Mouse (Mus musculus) yolk sac, embryonic 10.5 days (tissue): ENCODE measurements around the gene Gli1.
A peak's percentile ranks its signal among the peaks of the same experiment; 100 is the strongest.
"Not testable (repeated sequence)": the region's sequence is repeated elsewhere in the genome, so short reads cannot be mapped to it uniquely, and the experiment has no call there.

Experiments used
- DNase-seq: peaks from one replicate; pipeline ENCODE4 v3.0.0-alpha.2; 2017; ENCODE audit warnings: low spot score

Gli1 gene

GRCm38 (mm10) chr10:127322178-127322577 lies 19.6 kb downstream of the Gli1 start:
- no peak for DNase-seq

DNA sequence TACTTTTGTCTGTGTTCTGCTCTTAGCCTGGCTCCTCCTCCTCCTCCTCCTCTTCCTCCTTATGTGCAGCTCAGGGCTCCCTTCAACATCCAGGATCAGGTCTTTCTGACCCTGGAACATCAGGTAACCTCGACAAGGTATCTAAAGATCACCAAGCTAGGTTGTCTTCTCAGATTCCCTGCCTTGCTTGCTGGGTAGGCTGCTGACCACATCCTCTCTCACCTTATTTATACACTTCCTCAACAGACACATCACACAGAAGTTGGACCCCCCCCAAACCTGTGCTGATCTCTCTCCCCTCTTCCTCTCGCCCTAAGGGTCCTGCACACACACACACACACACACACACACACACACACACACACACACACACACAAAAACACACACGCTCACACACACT lies 20.2 kb downstream of the Gli1 start, which contains the start of gene Arhgap9:
TSS of gene Arhgap9 (plus strand) at position 344 of the 400 bp plus-strand sequence.
- DNase-seq: no peak

GRCm38 (mm10) chr10:127319969-127320368 lies 21.8 kb downstream of the Gli1 start:
- no peak for DNase-seq

DNA sequence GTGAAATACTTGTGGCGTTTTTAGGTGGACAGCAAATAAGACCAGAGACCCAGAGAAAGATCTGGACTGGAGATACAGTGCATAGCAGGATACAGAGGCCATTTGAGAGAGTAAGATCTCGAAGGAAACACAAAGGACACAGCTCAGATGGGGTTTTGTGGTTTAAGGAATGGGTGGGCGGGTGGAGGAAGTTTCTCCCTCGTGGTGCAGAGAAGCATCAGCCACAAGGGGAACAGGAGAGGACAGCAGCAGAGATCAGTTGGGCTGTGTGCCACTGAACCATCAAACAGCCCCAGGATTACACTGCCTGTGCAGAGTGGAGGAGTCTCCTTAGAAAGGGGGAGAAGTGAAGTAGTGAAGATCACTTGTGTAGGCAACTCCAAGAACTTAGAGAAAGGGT lies 23.8 kb downstream of the Gli1 start:
- no peak for DNase-seq

GRCm38 (mm10) chr10:127317277-127317676 lies 24.5 kb downstream of the Gli1 start:
- DNase-seq: no peak

DNA sequence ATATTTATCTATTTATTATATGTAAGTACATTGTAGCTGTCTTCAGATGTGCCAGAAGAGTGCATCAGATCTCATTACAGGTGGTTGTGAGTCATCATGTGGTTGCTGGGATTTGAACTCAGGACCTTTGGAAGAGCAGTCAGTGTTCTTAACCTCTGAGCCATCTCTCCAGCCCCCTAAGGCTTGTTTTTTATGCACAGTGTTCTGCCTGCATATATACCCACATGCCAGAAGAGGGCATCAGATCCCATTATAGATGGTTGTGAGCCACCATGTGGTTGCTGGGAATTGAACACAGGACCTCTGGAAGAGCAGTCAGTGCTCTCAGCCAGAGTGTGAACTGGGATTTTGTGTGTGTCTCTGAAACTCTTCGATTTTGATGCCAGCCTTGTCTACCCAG lies 26.8 kb downstream of the Gli1 start:
- not testable (repeated sequence) for DNase-seq

DNA sequence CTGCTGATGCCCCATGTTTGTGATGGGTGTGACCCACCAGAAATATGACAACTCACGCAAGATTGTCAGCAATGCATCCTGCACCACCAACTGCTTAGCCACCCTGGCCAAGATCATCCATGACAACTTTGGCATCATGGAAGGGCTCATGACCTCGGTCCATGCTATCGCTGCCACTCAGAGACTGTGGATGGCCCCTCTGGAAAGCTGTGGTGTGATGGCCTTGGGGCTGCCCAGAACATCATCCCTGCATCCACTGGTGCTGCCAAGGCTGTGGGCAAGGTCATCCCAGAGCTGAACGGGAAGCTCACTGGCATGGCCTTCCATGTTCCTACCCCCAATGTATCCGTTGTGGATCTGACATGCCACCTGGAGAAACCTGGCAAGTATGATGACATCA lies 28.3 kb downstream of the Gli1 start:
- DNase-seq: not testable (repeated sequence)

DNA sequence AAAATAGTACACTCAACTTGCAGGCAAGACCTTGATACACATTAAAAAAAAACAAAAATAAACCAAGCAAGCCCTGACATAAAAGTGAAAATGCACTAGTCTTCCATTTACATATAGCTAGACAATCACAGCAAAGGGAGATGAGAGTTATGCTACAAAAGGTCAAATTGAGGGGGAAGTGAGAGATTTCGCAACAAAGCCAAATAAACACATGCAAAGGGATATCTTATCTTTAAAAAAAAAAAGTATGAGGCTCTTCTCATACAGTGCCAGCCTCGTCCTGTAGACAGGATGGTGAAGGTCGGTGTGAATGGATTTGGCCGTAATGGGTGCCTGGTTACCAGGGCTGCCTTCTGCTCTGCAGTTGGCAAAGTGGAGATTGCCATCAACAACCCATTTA lies 28.9 kb downstream of the Gli1 start:
- DNase-seq: no peak

- DNase-seq: peak; percentile 87
Measured at GRCm38 (mm10) chr10:127312356-127312676, 29.5 kb downstream of the Gli1 start.

DNA sequence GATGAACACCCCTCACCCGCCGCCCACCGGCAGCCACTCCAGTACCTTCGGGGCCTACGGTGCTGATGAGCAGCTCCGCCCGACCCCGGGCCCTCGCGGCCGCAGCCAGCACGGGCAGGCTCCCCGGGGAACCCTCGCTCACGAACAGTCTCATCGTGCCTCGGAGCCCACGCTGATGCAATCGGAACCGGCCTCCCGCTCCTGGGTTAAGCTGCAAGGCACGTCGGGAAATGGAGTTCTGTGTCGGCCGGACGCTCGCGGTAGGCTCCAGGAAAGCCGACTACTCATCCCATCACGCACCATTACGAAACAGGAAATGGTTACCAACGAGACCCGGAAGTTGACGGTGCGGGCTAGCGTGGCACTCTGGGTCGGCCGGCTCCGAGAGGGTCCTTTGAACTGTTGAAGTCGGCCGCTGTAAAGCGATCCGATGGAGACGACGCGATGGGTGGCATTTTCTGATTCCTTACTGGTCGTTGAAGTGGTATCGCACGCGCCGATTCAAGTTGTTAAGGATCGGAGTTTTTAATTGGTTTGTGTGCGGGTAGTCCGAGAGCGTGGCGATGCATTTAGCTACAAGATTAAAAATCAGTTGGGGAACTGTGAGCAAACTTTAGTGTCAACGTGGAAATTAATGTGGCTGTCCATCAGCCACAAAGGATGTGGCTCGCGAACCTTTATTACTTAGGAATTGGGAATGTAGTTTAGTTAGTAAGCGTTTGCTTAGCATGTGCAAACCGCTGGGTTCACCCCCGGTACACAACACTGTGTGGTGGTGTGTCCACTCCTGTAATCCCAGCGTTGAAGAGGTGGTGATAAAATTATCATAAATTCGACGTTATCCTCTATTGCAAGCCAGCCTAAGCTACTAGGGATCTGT lies 30.1 kb downstream of the Gli1 start, which contains the start of gene Mars:
TSS of gene Mars (minus strand) at position 311 of the 880 bp plus-strand sequence.
- peak; percentile 94 for DNase-seq

GRCm38 (mm10) chr10:127310523-127311475 lies 31.0 kb downstream of the Gli1 start:
- DNase-seq: peak; percentile 58

DNA sequence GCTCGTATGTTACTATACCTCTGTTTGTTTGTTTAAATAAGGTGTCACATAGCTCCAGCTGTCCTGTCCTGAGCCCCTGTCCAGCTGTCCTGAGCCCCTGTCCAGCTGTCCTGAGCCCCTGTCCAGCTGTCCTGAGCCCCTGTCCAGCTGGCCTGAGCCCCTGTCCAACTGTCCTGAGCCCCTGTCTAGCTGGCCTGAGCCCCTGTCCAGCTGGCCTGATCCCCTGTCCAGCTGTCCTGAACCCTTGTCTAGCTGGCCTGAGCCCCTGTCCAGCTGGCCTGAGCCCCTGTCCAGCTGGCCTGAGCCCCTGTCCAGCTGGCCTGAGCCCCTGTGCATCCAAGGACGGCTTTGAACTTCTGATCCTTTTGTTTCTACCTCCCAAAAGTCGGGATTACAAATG lies 32.6 kb downstream of the Gli1 start:
- not testable (repeated sequence) for DNase-seq

DNA sequence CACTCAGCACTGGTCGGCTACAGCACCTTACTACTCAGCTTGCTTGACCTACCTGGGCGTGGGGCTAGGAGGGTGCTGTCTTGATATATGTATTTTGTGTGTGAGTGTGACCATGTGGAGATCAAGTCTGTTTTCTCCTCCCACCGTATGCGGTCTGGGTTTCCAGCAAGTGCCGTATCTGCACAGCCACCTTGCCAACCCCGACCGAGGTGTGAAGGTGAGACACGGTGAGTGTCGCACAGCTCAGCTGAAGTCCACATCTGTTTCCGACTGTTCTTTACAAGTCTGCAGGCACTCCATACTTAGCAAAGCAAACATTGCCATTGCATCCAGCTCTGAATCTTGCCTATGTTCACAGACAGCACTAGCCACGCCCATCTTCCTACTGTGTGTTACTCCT lies 38.6 kb downstream of the Gli1 start:
- DNase-seq: no peak

DNA sequence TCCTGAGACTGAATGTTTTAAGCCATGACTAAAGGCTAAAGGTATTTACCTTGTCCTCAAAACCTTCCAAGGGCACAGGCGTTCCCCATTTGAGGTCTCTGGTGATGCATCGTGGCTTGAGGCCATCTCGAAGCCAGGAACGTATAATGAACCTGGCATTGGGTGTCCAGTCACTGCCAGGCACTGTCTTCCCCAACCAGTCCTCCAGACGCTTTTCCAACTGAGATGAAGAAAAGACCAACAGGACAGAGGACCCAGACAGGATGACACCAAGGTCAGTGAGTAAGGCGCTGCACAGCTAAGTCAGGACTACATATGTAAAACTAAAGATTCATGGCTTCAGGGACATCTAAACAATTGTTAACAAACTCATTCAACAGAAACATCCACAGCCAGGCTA lies 41.4 kb downstream of the Gli1 start:
- DNase-seq: no peak

DNA sequence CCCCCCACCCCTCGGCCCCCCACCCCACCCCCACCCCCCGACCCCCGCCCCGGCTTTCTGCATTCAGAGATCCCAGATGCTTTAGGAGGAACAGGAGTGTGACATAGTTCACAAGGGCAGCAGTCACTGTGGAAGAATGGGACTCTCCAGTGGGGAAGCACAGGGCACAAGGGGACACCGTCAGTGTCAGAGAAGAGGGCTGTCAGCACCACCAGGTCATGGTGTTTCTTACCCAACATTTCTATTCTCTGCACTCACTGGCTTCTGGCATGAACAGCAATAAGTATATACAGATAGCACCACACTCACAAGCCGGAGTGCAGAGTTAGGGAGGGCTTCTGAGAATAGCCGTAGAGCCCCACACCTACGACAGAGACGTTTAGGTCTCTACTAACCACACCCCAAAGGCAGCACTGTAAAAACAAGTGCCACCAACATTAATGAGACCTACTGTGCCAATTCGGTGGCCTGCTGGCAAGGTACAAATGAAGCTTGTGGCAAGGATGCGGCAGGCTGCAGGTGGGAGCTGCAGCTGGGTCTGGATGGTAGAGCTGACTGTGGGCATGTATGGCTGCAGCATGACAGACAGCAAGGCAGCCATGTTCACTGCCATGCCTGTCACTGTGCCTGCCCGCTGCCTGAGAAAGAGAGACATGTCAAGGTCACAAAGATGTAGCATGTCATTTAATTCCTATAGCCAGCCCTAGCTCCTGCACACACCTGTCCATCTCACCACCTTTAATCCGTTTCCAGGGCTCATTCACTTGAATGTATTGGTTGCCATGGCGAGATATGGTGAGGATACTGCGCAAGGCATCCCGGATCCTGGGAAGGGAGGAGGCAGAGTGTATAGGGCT lies 44.5 kb downstream of the Gli1 start:
- DNase-seq: no peak

DNA sequence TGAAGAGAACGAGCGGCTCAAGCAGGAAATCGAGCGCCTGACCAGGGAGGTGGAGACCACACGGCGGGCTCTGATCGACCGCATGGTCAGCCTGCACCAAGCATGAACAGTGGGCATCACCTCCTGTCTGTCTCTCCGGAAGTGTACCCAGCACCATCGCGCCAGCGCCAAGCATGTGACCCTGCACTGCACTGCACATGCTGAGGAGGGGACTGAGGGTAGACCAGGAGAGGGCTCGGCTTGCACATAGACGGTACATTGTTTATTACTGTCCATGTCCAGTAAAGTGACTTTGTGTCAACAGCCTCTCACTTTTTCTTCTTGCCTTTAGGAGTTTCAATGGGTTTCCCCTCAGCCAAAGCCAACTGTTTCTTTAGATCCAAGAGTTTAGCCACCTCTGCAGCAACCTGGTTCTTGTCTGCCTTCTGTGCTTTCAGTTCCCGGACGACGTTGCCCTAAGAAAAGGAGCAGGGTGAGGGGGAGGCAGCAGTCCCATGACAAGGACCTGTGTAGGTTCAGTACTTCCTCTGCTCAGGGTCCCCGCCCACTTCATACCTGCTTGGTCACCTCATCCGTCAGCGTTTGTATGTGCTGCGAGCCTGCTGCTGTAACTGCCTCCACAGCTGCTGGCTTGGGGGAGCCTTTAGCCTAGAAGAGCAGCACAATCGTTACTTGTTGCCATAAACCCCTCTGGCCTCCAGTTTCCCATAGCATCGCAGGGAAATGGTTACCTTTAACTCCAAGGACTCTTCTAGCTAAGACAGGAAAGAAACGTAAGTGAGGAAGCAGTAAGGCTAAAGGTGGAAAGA lies 45.6 kb downstream of the Gli1 start:
- DNase-seq: no peak

- DNase-seq: no peak
Measured at GRCm38 (mm10) chr10:127294895-127295510, 46.8 kb downstream of the Gli1 start.

GRCm38 (mm10) chr10:127293590-127294113 lies 48.1 kb downstream of the Gli1 start:
- no peak for DNase-seq

- DNase-seq: no peak
Measured at GRCm38 (mm10) chr10:127292987-127293538, 48.7 kb downstream of the Gli1 start.
